Mouse (Mus musculus) testis, postnatal 14 days (tissue): ENCODE results near the gene Nrf1.

Experiments used
- DNase-seq: peaks from one replicate; pipeline ENCODE4 v3.0.0; 2021; ENCODE audit warnings: low spot score

Nrf1 gene

GRCm38 (mm10) chr6:30047271-30048162 lies at the start of gene Nrf1:
Gene Nrf1, plus strand, starts transcription at chr6:30047988.
- peak; percentile 91 for DNase-seq

GRCm38 (mm10) chr6:29998140-29998539 lies 49.6 kb upstream of the Nrf1 start:
- DNase-seq: no peak

GRCm38 (mm10) chr6:29998771-29999170 lies 49.0 kb upstream of the Nrf1 start:
- no peak for DNase-seq

GRCm38 (mm10) chr6:30002628-30003027 lies 45.2 kb upstream of the Nrf1 start:
- no peak for DNase-seq

GRCm38 (mm10) chr6:30005851-30006250 lies 41.9 kb upstream of the Nrf1 start:
- no peak for DNase-seq

GRCm38 (mm10) chr6:30009204-30009603 lies 38.6 kb upstream of the Nrf1 start:
- DNase-seq: no peak

GRCm38 (mm10) chr6:30013520-30013919 lies 34.3 kb upstream of the Nrf1 start:
- no peak for DNase-seq

- DNase-seq: no peak
These were observed 33.5 kb upstream of the Nrf1 start for GRCm38 (mm10) chr6:30014187-30014864.

- no peak for DNase-seq
These were observed 26.5 kb upstream of the Nrf1 start for GRCm38 (mm10) chr6:30021241-30021640.

- no peak for DNase-seq
These were observed 26.1 kb upstream of the Nrf1 start for GRCm38 (mm10) chr6:30021656-30022055.

GRCm38 (mm10) chr6:30026799-30027198 lies 21.0 kb upstream of the Nrf1 start:
- no peak for DNase-seq

- DNase-seq: no peak
These were observed 19.4 kb upstream of the Nrf1 start for GRCm38 (mm10) chr6:30028358-30028757.

GRCm38 (mm10) chr6:30035112-30035511 lies 12.7 kb upstream of the Nrf1 start:
- DNase-seq: no peak

- no peak for DNase-seq
These were observed 6.3 kb upstream of the Nrf1 start for GRCm38 (mm10) chr6:30041498-30041897.

GRCm38 (mm10) chr6:30042483-30042882 lies 5.3 kb upstream of the Nrf1 start:
- no peak for DNase-seq

- no peak for DNase-seq
These were observed 344 bp downstream of the Nrf1 start for GRCm38 (mm10) chr6:30048163-30048500.

GRCm38 (mm10) chr6:30048501-30049353 lies 939 bp downstream of the Nrf1 start:
- peak; percentile 77 for DNase-seq

GRCm38 (mm10) chr6:30053116-30053515 lies 5.3 kb downstream of the Nrf1 start:
- no peak for DNase-seq

GRCm38 (mm10) chr6:30062544-30062943 lies 14.8 kb downstream of the Nrf1 start:
- no peak for DNase-seq

GRCm38 (mm10) chr6:30065369-30065768 lies 17.6 kb downstream of the Nrf1 start:
- no peak for DNase-seq

- DNase-seq: no peak
These were observed 19.0 kb downstream of the Nrf1 start for GRCm38 (mm10) chr6:30066746-30067145.

GRCm38 (mm10) chr6:30072476-30072875 lies 24.7 kb downstream of the Nrf1 start:
- no peak for DNase-seq
